Mouse (Mus musculus): ENCODE measurements around the gene Frem1. TPM values are rescaled to one million over a fixed set of nuclear protein-coding genes. Genes with fewer than 3 reads are reported as not detected.

Frem1 gene
- polyA plus RNA-seq, 1 experiment from 2014 or later: 0.50 TPM

GRCm38 (mm10) chr4:83030097-83030496, 22.0 kb downstream of the Frem1 start:
- H3K4me2 ChIP-seq: no peak overlapping the region
- H3K9me3 ChIP-seq (replicated peaks): no peaks in the 10 kb centered on the region
- 67% methylated on average over 6 of the region's 6 CpGs for WGBS (ENCODE audit: insufficient replicate concordance)

GRCm38 (mm10) chr4:83020759-83021555, 31.2 kb downstream of the Frem1 start:
- no peak overlapping the region for H3K27ac ChIP-seq (replicated peaks)
- H3K4me2 ChIP-seq: no peak overlapping the region
- no peaks in the 10 kb centered on the region for H3K4me1 ChIP-seq (replicated peaks)
- H3K4me3 ChIP-seq (replicated peaks): no peak overlapping the region
- no peaks in the 10 kb centered on the region for H3K27me3 ChIP-seq
- ATAC-seq (ENCODE audit: insufficient read depth): no peak
- 61% methylated on average over 15 of the region's 15 CpGs for WGBS (ENCODE audit: insufficient replicate concordance)
- H3K36me3 ChIP-seq (replicated peaks): no peaks in the 10 kb centered on the region
- no peaks in the 10 kb centered on the region for H3K9me3 ChIP-seq (replicated peaks)
- no peak overlapping the region for H3K9ac ChIP-seq

More at GRCm38 (mm10) chr4:83030097-83030496, 22.0 kb downstream of the Frem1 start:
- Histone ChIP-seq H3K4me1 (replicated peaks) (no peaks in the 10 kb centered on the region), H3K9ac (no peak overlapping the region), H3K27ac (replicated peaks) (no peak overlapping the region), H3K4me3 (replicated peaks) (no peak overlapping the region), H3K27me3 (no peaks in the 10 kb centered on the region), H3K36me3 (replicated peaks) (no peaks in the 10 kb centered on the region)
- ATAC-seq (ENCODE audit: insufficient read depth): no peak

GRCm38 (mm10) chr4:83018111-83019105, 33.7 kb downstream of the Frem1 start:
- WGBS (ENCODE audit: insufficient replicate concordance): 59% methylated on average over 8 of the region's 8 CpGs
- no peak overlapping the region for H3K27ac ChIP-seq (replicated peaks)
- H3K4me3 ChIP-seq (replicated peaks): no peak overlapping the region
- no peaks in the 10 kb centered on the region for H3K9me3 ChIP-seq (replicated peaks)
- no peaks in the 10 kb centered on the region for H3K27me3 ChIP-seq
- H3K4me2 ChIP-seq: no peak overlapping the region
- no peak for ATAC-seq (ENCODE audit: insufficient read depth)
- no peaks in the 10 kb centered on the region for H3K36me3 ChIP-seq (replicated peaks)
- H3K9ac ChIP-seq: no peak overlapping the region
- H3K4me1 ChIP-seq (replicated peaks): no peaks in the 10 kb centered on the region

GRCm38 (mm10) chr4:83014538-83014937, 37.6 kb downstream of the Frem1 start:
- H3K4me2 ChIP-seq: no peak overlapping the region
- no peaks in the 10 kb centered on the region for H3K9me3 ChIP-seq (replicated peaks)
- H3K4me3 ChIP-seq (replicated peaks): no peak overlapping the region
- no peak overlapping the region for H3K9ac ChIP-seq
- H3K27me3 ChIP-seq: no peaks in the 10 kb centered on the region
- no peak overlapping the region for H3K27ac ChIP-seq (replicated peaks)
- H3K36me3 ChIP-seq (replicated peaks): no peaks in the 10 kb centered on the region
- no peaks in the 10 kb centered on the region for H3K4me1 ChIP-seq (replicated peaks)
- ATAC-seq (ENCODE audit: insufficient read depth): no peak
- 41% methylated on average over 2 of the region's 2 CpGs for WGBS (ENCODE audit: insufficient replicate concordance)

GRCm38 (mm10) chr4:83004086-83004485, 48.1 kb downstream of the Frem1 start:
- H3K9me3 ChIP-seq (replicated peaks): no peaks in the 10 kb centered on the region
- no peaks in the 10 kb centered on the region for H3K27me3 ChIP-seq
- no peaks in the 10 kb centered on the region for H3K36me3 ChIP-seq (replicated peaks)
- ATAC-seq (ENCODE audit: insufficient read depth): no peak
- WGBS (ENCODE audit: insufficient replicate concordance): 68% methylated on average over 5 of the region's 5 CpGs
- no peak overlapping the region for H3K4me3 ChIP-seq (replicated peaks)
- no peak overlapping the region for H3K9ac ChIP-seq
- H3K27ac ChIP-seq (replicated peaks): no peak overlapping the region
- H3K4me1 ChIP-seq (replicated peaks): no peaks in the 10 kb centered on the region
- H3K4me2 ChIP-seq: no peak overlapping the region

- H3K4me2 ChIP-seq: no peak overlapping the region
- H3K4me1 ChIP-seq (replicated peaks): no peaks in the 10 kb centered on the region
- ATAC-seq (ENCODE audit: insufficient read depth): no peak
- no peaks in the 10 kb centered on the region for H3K27me3 ChIP-seq
- H3K4me3 ChIP-seq (replicated peaks): no peak overlapping the region
- H3K27ac ChIP-seq (replicated peaks): no peak overlapping the region
- 66% methylated on average over 3 of the region's 3 CpGs for WGBS (ENCODE audit: insufficient replicate concordance)
- no peak overlapping the region for H3K9ac ChIP-seq
- no peaks in the 10 kb centered on the region for H3K9me3 ChIP-seq (replicated peaks)
- no peaks in the 10 kb centered on the region for H3K36me3 ChIP-seq (replicated peaks)
These were observed 60.1 kb downstream of the Frem1 start for GRCm38 (mm10) chr4:82992042-82992441.

GRCm38 (mm10) chr4:82990973-82991695, 61.0 kb downstream of the Frem1 start:
- no peak overlapping the region for H3K4me2 ChIP-seq
- no peak overlapping the region for H3K4me3 ChIP-seq (replicated peaks)
- no peaks in the 10 kb centered on the region for H3K4me1 ChIP-seq (replicated peaks)
- H3K9ac ChIP-seq: no peak overlapping the region
- H3K9me3 ChIP-seq (replicated peaks): no peaks in the 10 kb centered on the region
- ATAC-seq (ENCODE audit: insufficient read depth): no peak
- WGBS (ENCODE audit: insufficient replicate concordance): 59% methylated on average over 7 of the region's 7 CpGs
- H3K27me3 ChIP-seq: no peaks in the 10 kb centered on the region
- H3K36me3 ChIP-seq (replicated peaks): no peaks in the 10 kb centered on the region
- no peak overlapping the region for H3K27ac ChIP-seq (replicated peaks)

- no peak for ATAC-seq (ENCODE audit: insufficient read depth)
- Histone ChIP-seq H3K4me1 (replicated peaks) (no peaks in the 10 kb centered on the region), H3K27me3 (no peaks in the 10 kb centered on the region), H3K4me3 (replicated peaks) (no peak overlapping the region), H3K9me3 (replicated peaks) (no peaks in the 10 kb centered on the region), H3K9ac (no peak overlapping the region), H3K4me2 (no peak overlapping the region), H3K36me3 (replicated peaks) (no peaks in the 10 kb centered on the region), H3K27ac (replicated peaks) (no peak overlapping the region)
- WGBS (ENCODE audit: insufficient replicate concordance): 54% methylated on average over 4 of the region's 4 CpGs
These were observed 79.8 kb downstream of the Frem1 start for GRCm38 (mm10) chr4:82972381-82972780.

GRCm38 (mm10) chr4:82970901-82971648, 81.1 kb downstream of the Frem1 start:
- WGBS (ENCODE audit: insufficient replicate concordance): 73% methylated on average over 12 of the region's 12 CpGs
- no peak for ATAC-seq (ENCODE audit: insufficient read depth)
- H3K36me3 ChIP-seq (replicated peaks): no peaks in the 10 kb centered on the region
- no peaks in the 10 kb centered on the region for H3K27me3 ChIP-seq
- no peak overlapping the region for H3K4me2 ChIP-seq
- H3K9me3 ChIP-seq (replicated peaks): no peaks in the 10 kb centered on the region
- no peak overlapping the region for H3K9ac ChIP-seq
- H3K4me1 ChIP-seq (replicated peaks): no peaks in the 10 kb centered on the region
- H3K4me3 ChIP-seq (replicated peaks): no peak overlapping the region
- no peak overlapping the region for H3K27ac ChIP-seq (replicated peaks)

- 72% methylated on average over 1 of the region's 1 CpGs for WGBS (ENCODE audit: insufficient replicate concordance)
- H3K4me3 ChIP-seq (replicated peaks): no peak overlapping the region
- no peak overlapping the region for H3K9ac ChIP-seq
- no peak overlapping the region for H3K4me2 ChIP-seq
- no peaks in the 10 kb centered on the region for H3K36me3 ChIP-seq (replicated peaks)
- H3K9me3 ChIP-seq (replicated peaks): no peaks in the 10 kb centered on the region
- H3K27me3 ChIP-seq: no peaks in the 10 kb centered on the region
- no peak overlapping the region for H3K27ac ChIP-seq (replicated peaks)
- H3K4me1 ChIP-seq (replicated peaks): no peaks in the 10 kb centered on the region
- ATAC-seq (ENCODE audit: insufficient read depth): no peak
These were observed 91.1 kb downstream of the Frem1 start for GRCm38 (mm10) chr4:82961024-82961423.
